ENCODE assay signal across 9 mouse cellular contexts in the genomic region with DNA sequence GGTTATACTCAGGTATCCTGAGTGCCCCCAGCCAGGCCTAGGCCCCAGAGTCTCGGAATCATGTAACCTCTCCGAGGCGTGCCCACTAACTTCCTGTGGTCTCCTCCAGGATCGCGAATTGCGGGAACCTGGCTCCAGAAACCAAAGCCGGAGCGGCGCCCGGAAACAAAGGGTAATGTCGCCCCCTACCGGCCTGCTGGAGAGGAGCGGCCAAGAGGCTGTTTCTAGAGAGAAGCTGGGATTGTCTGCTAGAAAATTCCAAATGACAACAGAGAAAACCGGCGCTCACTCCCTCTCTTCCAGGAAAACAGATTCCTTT. TPM values are rescaled to one million over a fixed set of nuclear protein-coding genes. Genes with fewer than 3 reads are reported as not detected.
A peak's percentile ranks its signal among the peaks of the same experiment; 100 is the strongest.
DNase-seq lines count a peak whose midpoint lies in the region; ATAC-seq and TF ChIP-seq lines count a peak whose summit lies in the region.
"Had no signal": no experiment of that assay in that cellular context is flagged by ENCODE, and none has a peak within 500 bp of the region (broad histone marks: within the 10 kb centered on the region; RNA-seq: fewer than 3 reads in every experiment).

No protein-coding gene starts in this region.

- no peak overlapping the region for H3K27ac ChIP-seq in heart, embryonic 12.5 days (ENCODE audit: poor library complexity, severe bottlenecking)
- H3K27ac ChIP-seq in kidney, embryonic 16.5 days (ENCODE audit: low read length): no peak overlapping the region
- no peak overlapping the region for H3K27ac ChIP-seq in liver, embryonic 12.5 days
- no peak overlapping the region for H3K27ac ChIP-seq in neural tube, embryonic 11.5 days (ENCODE audit: low read depth, low read length)

- no peaks in the 10 kb centered on the region for H3K36me3 ChIP-seq in C2C12 (ENCODE audit: control insufficient read depth, insufficient read depth)
- no peaks in the 10 kb centered on the region for H3K36me3 ChIP-seq in heart, embryonic 12.5 days
- H3K36me3 ChIP-seq in kidney, embryonic 16.5 days (ENCODE audit: insufficient read depth, low read length): no peaks in the 10 kb centered on the region
- no peaks in the 10 kb centered on the region for H3K36me3 ChIP-seq in liver, embryonic 12.5 days
- H3K36me3 ChIP-seq in neural tube, embryonic 11.5 days (ENCODE audit: control insufficient read depth, insufficient read depth, low read length): no peaks in the 10 kb centered on the region

- DNase-seq in adrenal gland, postnatal 14 days: peak; percentile 87
- peak; percentile 87 for DNase-seq in embryo, embryonic 9.5 days (ENCODE audit: extremely low spot score)
- peak; percentile 86 for DNase-seq in neural tube, embryonic 11.5 days (ENCODE audit: low spot score)
- peak; percentile 91 for DNase-seq in testis, postnatal 10 days (ENCODE audit: low spot score)

- WGBS in heart, embryonic 12.5 days: under 1% methylated on average over 15 of the region's 15 CpGs
- WGBS in kidney, embryonic 16.5 days: under 1% methylated on average over 15 of the region's 15 CpGs
- under 1% methylated on average over 15 of the region's 15 CpGs for WGBS in liver, embryonic 12.5 days (ENCODE audit: insufficient replicate concordance)
- under 1% methylated on average over 15 of the region's 15 CpGs for WGBS in neural tube, embryonic 11.5 days

- peak overlapping the region; percentile 78 for H3K4me2 ChIP-seq in heart, embryonic 12.5 days
- H3K4me2 ChIP-seq in kidney, embryonic 16.5 days (replicated peaks; ENCODE audit: low read depth, low read length): peak overlapping the region; percentile 97
- peak overlapping the region; percentile 67 for H3K4me2 ChIP-seq in liver, embryonic 12.5 days
- H3K4me2 ChIP-seq in neural tube, embryonic 11.5 days (ENCODE audit: low read depth): peak overlapping the region; percentile 81

- no peak for ATAC-seq in heart, embryonic 12.5 days (ENCODE audit: insufficient number of reproducible peaks, low FRiP score)
- ATAC-seq in kidney, embryonic 16.5 days (ENCODE audit: low FRiP score, low TSS enrichment): no peak; the same call in 1 of the 2 replicates
- no peak for ATAC-seq in liver, embryonic 12.5 days
- ATAC-seq in neural tube, embryonic 11.5 days (ENCODE audit: insufficient read depth, low FRiP score, low TSS enrichment): peak; percentile 32; the same call in 1 of the 2 replicates

- H3K27me3 ChIP-seq in C2C12 (ENCODE audit: control insufficient read depth, insufficient read depth, insufficient read length): no peaks in the 10 kb centered on the region
- peaks cover 88% of the 10 kb centered on the region for H3K27me3 ChIP-seq in heart, embryonic 12.5 days (replicated peaks)
- peaks cover 53% of the 10 kb centered on the region for H3K27me3 ChIP-seq in kidney, embryonic 16.5 days (ENCODE audit: insufficient read depth, low read length)
- H3K27me3 ChIP-seq in liver, embryonic 12.5 days (replicated peaks): peaks cover 99% of the 10 kb centered on the region
- H3K27me3 ChIP-seq in neural tube, embryonic 11.5 days (ENCODE audit: control insufficient read depth, insufficient read depth, low read length): peaks cover 39% of the 10 kb centered on the region

- H3K4me3 ChIP-seq in C2C12 (ENCODE audit: insufficient read depth, poor library complexity, severe bottlenecking): no peak overlapping the region
- H3K4me3 ChIP-seq in heart, embryonic 12.5 days: peak overlapping the region; percentile 50
- H3K4me3 ChIP-seq in kidney, embryonic 16.5 days (ENCODE audit: low read length): peak overlapping the region; percentile 60
- H3K4me3 ChIP-seq in liver, embryonic 12.5 days: peak overlapping the region; percentile 42
- H3K4me3 ChIP-seq in neural tube, embryonic 11.5 days (ENCODE audit: low read depth, low read length): peak overlapping the region; percentile 48

- peak; percentile 70 for TF ChIP-seq CTCF in C2C12 (IDR thresholded peaks at IDR 0.05; ENCODE audit: control insufficient read depth, insufficient read depth, insufficient read length)

- no peaks in the 10 kb centered on the region for H3K79me2 ChIP-seq in C2C12 (ENCODE audit: control insufficient read depth, insufficient read depth)

- peak overlapping the region; percentile 57 for H3K9ac ChIP-seq in heart, embryonic 12.5 days
- H3K9ac ChIP-seq in kidney, embryonic 16.5 days (replicated peaks; ENCODE audit: low read length): peak overlapping the region; percentile 66
- peak overlapping the region; percentile 48; the same call in 1 of the 2 replicates for H3K9ac ChIP-seq in liver, embryonic 12.5 days
- H3K9ac ChIP-seq in neural tube, embryonic 11.5 days (ENCODE audit: low read length): peak overlapping the region; percentile 49

- no peaks in the 10 kb centered on the region for H3K9me3 ChIP-seq in heart, embryonic 12.5 days (replicated peaks)
- H3K9me3 ChIP-seq in kidney, embryonic 16.5 days (ENCODE audit: low read length): no peaks in the 10 kb centered on the region
- no peaks in the 10 kb centered on the region for H3K9me3 ChIP-seq in liver, embryonic 12.5 days (replicated peaks)
- H3K9me3 ChIP-seq in neural tube, embryonic 11.5 days (ENCODE audit: control insufficient read depth, low read length): no peaks in the 10 kb centered on the region

- peaks cover 6% of the 10 kb centered on the region; the same call in 1 of the 2 replicates for H3K4me1 ChIP-seq in heart, embryonic 12.5 days (replicated peaks)
- peaks cover 15% of the 10 kb centered on the region for H3K4me1 ChIP-seq in kidney, embryonic 16.5 days (ENCODE audit: insufficient read depth, low read length)
- 0 out of 2 replicates have a peak, but pooled peaks cover 11% of the 10 kb centered on the region for H3K4me1 ChIP-seq in liver, embryonic 12.5 days
- no peaks in the 10 kb centered on the region for H3K4me1 ChIP-seq in neural tube, embryonic 11.5 days (ENCODE audit: control insufficient read depth, insufficient read depth, low read length)

- H3ac ChIP-seq in C2C12 (ENCODE audit: control insufficient read depth, insufficient read length, low read depth): peak overlapping the region; percentile 77

- H3K79me3 ChIP-seq in C2C12 (ENCODE audit: low read depth): no peaks in the 10 kb centered on the region

TF ChIP-seq in C2C12, 6 proteins besides CTCF, POLR2A, EP300 and RAD21:
- no peak for TF ChIP-seq MAX (IDR thresholded peaks at IDR 0.05)
- no peak for TF ChIP-seq FOSL1 (IDR thresholded peaks at IDR 0.05; ENCODE audit: insufficient read depth, low read length, poor library complexity, severe bottlenecking)
- TF ChIP-seq CEBPB (IDR thresholded peaks at IDR 0.05; ENCODE audit: low read depth): no peak
- no peak for TF ChIP-seq MYOG (IDR thresholded peaks at IDR 0.05; ENCODE audit: control insufficient read depth, extremely low read depth, insufficient read length)

RNA-seq across cellular contexts. Expression of gene Chrnd, which starts 3.4 kb away (rescaled TPM):
- 7.4 TPM for polyA plus RNA-seq in C2C12 (2012; fragmentation: generic; extraction: Trizol)
- not detected in 2 replicates for total RNA-seq in adrenal gland, postnatal 14 days (2021)
- polyA plus RNA-seq in heart, embryonic 12.5 days (2016; fragmentation: Nextera tagmentation; extraction: Ambion mirVana): 0.08 TPM in 1 of 2 replicates, not detected in the other
- 0.81 and 1.1 TPM in 2 replicates for polyA plus RNA-seq in kidney, embryonic 16.5 days (2015; fragmentation: Nextera tagmentation; extraction: Ambion mirVana)
- polyA plus RNA-seq in liver, embryonic 12.5 days (2016; fragmentation: Nextera tagmentation; extraction: Ambion mirVana): 0.07 TPM in 1 of 2 replicates, not detected in the other
- polyA plus RNA-seq in neural tube, embryonic 11.5 days (2014; fragmentation: Nextera tagmentation; extraction: Ambion mirVana): 0.40 and 0.45 TPM in 2 replicates
- total RNA-seq: hematopoietic stem cell, adult 5-6 weeks had no signal

RNA-seq across cellular contexts. Expression of gene Prss56, which starts 3.9 kb away (rescaled TPM):
- polyA plus RNA-seq in C2C12 (2012; fragmentation: generic; extraction: Trizol): 0.07 TPM
- total RNA-seq in adrenal gland, postnatal 14 days (2021): not detected in 2 replicates
- not detected in 2 replicates for polyA plus RNA-seq in heart, embryonic 12.5 days (2016; fragmentation: Nextera tagmentation; extraction: Ambion mirVana)
- 0.08 TPM in 1 of 2 replicates, not detected in the other for polyA plus RNA-seq in kidney, embryonic 16.5 days (2015; fragmentation: Nextera tagmentation; extraction: Ambion mirVana)
- polyA plus RNA-seq in liver, embryonic 12.5 days (2016; fragmentation: Nextera tagmentation; extraction: Ambion mirVana): not detected in 2 replicates
- 0.46 and 0.88 TPM in 2 replicates for polyA plus RNA-seq in neural tube, embryonic 11.5 days (2014; fragmentation: Nextera tagmentation; extraction: Ambion mirVana)
- total RNA-seq: hematopoietic stem cell, adult 5-6 weeks had no signal

RNA-seq across cellular contexts. Expression of gene Chrng, which starts 17.5 kb away (rescaled TPM):
- 3.5 TPM for polyA plus RNA-seq in C2C12 (2012; fragmentation: generic; extraction: Trizol)
- total RNA-seq in adrenal gland, postnatal 14 days (2021): not detected in 2 replicates
- 0.73 and 1.8 TPM in 2 replicates for polyA plus RNA-seq in heart, embryonic 12.5 days (2016; fragmentation: Nextera tagmentation; extraction: Ambion mirVana)
- polyA plus RNA-seq in kidney, embryonic 16.5 days (2015; fragmentation: Nextera tagmentation; extraction: Ambion mirVana): 0.68 and 0.85 TPM in 2 replicates
- 0.52 and 0.54 TPM in 2 replicates for polyA plus RNA-seq in liver, embryonic 12.5 days (2016; fragmentation: Nextera tagmentation; extraction: Ambion mirVana)
- polyA plus RNA-seq in neural tube, embryonic 11.5 days (2014; fragmentation: Nextera tagmentation; extraction: Ambion mirVana): 5.0 TPM in 2 replicates
- total RNA-seq: hematopoietic stem cell, adult 5-6 weeks had no signal

RNA-seq across cellular contexts. Expression of gene Eif4e2, which starts 26.7 kb away (rescaled TPM):
- polyA plus RNA-seq in C2C12 (2012; fragmentation: generic; extraction: Trizol): 159 TPM
- 94.4 and 104 TPM in 2 replicates for total RNA-seq in adrenal gland, postnatal 14 days (2021)
- 141 and 145 TPM in 2 replicates for polyA plus RNA-seq in heart, embryonic 12.5 days (2016; fragmentation: Nextera tagmentation; extraction: Ambion mirVana)
- polyA plus RNA-seq in kidney, embryonic 16.5 days (2015; fragmentation: Nextera tagmentation; extraction: Ambion mirVana): 157 and 160 TPM in 2 replicates
- 114 and 117 TPM in 2 replicates for polyA plus RNA-seq in liver, embryonic 12.5 days (2016; fragmentation: Nextera tagmentation; extraction: Ambion mirVana)
- polyA plus RNA-seq in neural tube, embryonic 11.5 days (2014; fragmentation: Nextera tagmentation; extraction: Ambion mirVana): 129 and 135 TPM in 2 replicates

RNA-seq across cellular contexts. Expression of gene Ecel1, which starts 30.7 kb away (rescaled TPM):
- polyA plus RNA-seq in C2C12 (2012; fragmentation: generic; extraction: Trizol): 0.07 TPM
- 0.70 and 2.6 TPM in 2 replicates for total RNA-seq in adrenal gland, postnatal 14 days (2021)
- polyA plus RNA-seq in heart, embryonic 12.5 days (2016; fragmentation: Nextera tagmentation; extraction: Ambion mirVana): 0.22 and 0.50 TPM in 2 replicates
- 0.94 and 1.1 TPM in 2 replicates for polyA plus RNA-seq in kidney, embryonic 16.5 days (2015; fragmentation: Nextera tagmentation; extraction: Ambion mirVana)
- 0.12 and 0.35 TPM in 2 replicates for polyA plus RNA-seq in liver, embryonic 12.5 days (2016; fragmentation: Nextera tagmentation; extraction: Ambion mirVana)
- 28.3 and 36.8 TPM in 2 replicates for polyA plus RNA-seq in neural tube, embryonic 11.5 days (2014; fragmentation: Nextera tagmentation; extraction: Ambion mirVana)
- total RNA-seq: hematopoietic stem cell, adult 5-6 weeks had no signal
